Mouse (Mus musculus): ENCODE data around the gene Ptgs2. TPM values are rescaled to one million over a fixed set of nuclear protein-coding genes. Genes with fewer than 3 reads are reported as not detected.

Ptgs2 gene
- total RNA-seq (2014; fragmentation: Nextera tagmentation) (not detected in 2 replicates), total RNA-seq (2017) (0.06 TPM in 1 of 2 replicates, not detected in the other), polyA plus RNA-seq (2012) (not detected in 2 replicates)

GRCm38 (mm10) chr1:150099790-150100333 lies at the start of gene Ptgs2:
Gene Ptgs2 (plus strand): TSS chr1:150100031.
- no peaks in the 10 kb centered on the region for H3K27me3 ChIP-seq (ENCODE audit: insufficient read depth, low read length)
- no peak for TF ChIP-seq CTCF (IDR thresholded peaks at IDR 0.05; ENCODE audit: low read depth, low read length)
- TF ChIP-seq GATA2 (IDR thresholded peaks at IDR 0.05; ENCODE audit: borderline replicate concordance, low read depth, low read length) = no peak
- H3K4me1 ChIP-seq (ENCODE audit: insufficient read depth, low read depth, low read length) = no peaks in the 10 kb centered on the region
- H3K9me3 ChIP-seq (replicated peaks) = peaks cover 18% of the 10 kb centered on the region
- peak within 1 kb of the TSS; percentile 27; the same call in 1 of the 2 replicates for H3K4me3 ChIP-seq (ENCODE audit: low read depth, low read length)
- H3K36me3 ChIP-seq (replicated peaks) = no peaks in the 10 kb centered on the region
- DNase-seq (ENCODE audit: low spot score) (no peak), ATAC-seq (ENCODE audit: extremely low read depth, insufficient number of reproducible peaks, low FRiP score, poor library complexity, severe bottlenecking) (no peak)

DNA sequence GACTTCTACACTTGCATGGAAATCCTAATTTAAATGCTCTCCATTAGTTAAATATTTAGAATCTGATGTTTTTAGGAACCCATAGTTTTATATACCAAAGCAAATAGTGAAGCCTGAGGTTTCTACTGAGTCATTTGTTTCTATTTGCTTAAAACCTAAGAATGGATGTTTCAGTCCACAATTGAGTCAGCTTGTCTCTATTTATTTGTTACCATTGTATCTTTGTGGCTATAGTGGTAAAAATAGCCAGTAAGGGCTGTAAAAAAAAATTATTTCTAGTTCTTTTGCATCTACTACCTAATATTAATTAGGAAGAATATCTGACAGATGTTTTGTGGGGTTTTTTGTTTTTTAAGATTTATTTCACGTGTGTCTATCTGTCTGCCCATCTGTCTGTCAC lies 49.6 kb upstream of the Ptgs2 start:
- ATAC-seq (ENCODE audit: extremely low read depth, insufficient number of reproducible peaks, low FRiP score, poor library complexity, severe bottlenecking) = no peak
- peaks cover 11% of the 10 kb centered on the region for H3K9me3 ChIP-seq (replicated peaks)

DNA sequence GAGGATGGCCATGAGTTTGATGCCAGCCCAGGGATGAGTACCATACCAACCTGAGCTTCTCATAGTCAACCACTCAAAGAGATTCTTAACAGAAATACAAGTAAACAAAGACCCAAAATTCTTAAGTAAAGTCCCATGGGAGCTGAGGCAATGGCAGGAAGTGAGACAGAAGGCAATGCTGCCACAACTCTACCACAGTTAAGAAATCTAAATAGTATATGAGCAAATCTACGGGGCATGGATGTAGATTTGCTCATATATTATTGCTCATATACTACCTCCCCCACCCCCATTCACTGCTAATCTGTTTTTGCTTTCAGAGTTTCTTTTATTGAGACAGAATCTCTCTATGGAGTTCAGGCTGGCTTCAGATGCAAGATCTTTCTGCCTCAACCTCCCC lies 34.1 kb upstream of the Ptgs2 start:
- no peaks in the 10 kb centered on the region for H3K27me3 ChIP-seq (ENCODE audit: insufficient read depth, low read length)

More for the DNA sequence above, 49.6 kb upstream of the Ptgs2 start:
- DNase-seq (ENCODE audit: low spot score) = no peak
- TF ChIP-seq CTCF (IDR thresholded peaks at IDR 0.05; ENCODE audit: low read depth, low read length) (no peak), TAL1 (conservative IDR thresholded peaks at IDR 0.05; ENCODE audit: low read depth, low read length) (no peak), GATA2 (IDR thresholded peaks at IDR 0.05; ENCODE audit: borderline replicate concordance, low read depth, low read length) (no peak), GATA1 (IDR thresholded peaks at IDR 0.05; ENCODE audit: borderline replicate concordance, low read length) (no peak), POLR2AphosphoS5 (IDR thresholded peaks at IDR 0.05; ENCODE audit: insufficient replicate concordance, low read depth, low read length) (no peak)
- Histone ChIP-seq H3K4me1 (ENCODE audit: insufficient read depth, low read depth, low read length) (no peaks in the 10 kb centered on the region), H3K36me3 (replicated peaks) (no peaks in the 10 kb centered on the region), H3K27me3 (ENCODE audit: insufficient read depth, low read length) (no peaks in the 10 kb centered on the region), H3K4me3 (ENCODE audit: low read depth, low read length) (no peak overlapping the region)

DNA sequence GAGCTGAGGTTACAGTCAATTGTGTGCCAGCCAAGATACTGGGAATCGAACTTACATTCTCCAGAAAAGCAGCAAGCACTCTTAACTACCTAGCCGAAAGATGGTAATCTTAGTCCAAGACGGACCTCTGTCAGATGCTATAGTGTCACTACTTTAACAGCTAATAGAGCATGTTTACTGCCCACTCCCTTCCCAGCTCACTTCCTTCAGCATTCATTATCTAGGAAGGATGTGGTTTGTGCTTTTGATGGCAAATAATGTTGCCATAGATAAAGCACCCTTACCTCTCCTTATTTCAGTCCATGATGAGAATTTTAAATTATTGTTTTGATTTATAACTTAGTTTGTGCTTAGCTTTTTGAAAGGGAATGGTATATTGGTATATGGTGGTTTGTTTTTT lies 27.0 kb upstream of the Ptgs2 start:
- H3K27me3 ChIP-seq (ENCODE audit: insufficient read depth, low read length) = no peaks in the 10 kb centered on the region
- peaks cover 13% of the 10 kb centered on the region for H3K9me3 ChIP-seq (replicated peaks)
- H3K4me3 ChIP-seq (ENCODE audit: low read depth, low read length) = no peak overlapping the region
- ATAC-seq (ENCODE audit: extremely low read depth, insufficient number of reproducible peaks, low FRiP score, poor library complexity, severe bottlenecking) (no peak), DNase-seq (ENCODE audit: low spot score) (no peak)
- TF ChIP-seq GATA1 (IDR thresholded peaks at IDR 0.05; ENCODE audit: borderline replicate concordance, low read length) (no peak), GATA2 (IDR thresholded peaks at IDR 0.05; ENCODE audit: borderline replicate concordance, low read depth, low read length) (no peak), TAL1 (conservative IDR thresholded peaks at IDR 0.05; ENCODE audit: low read depth, low read length) (no peak), CTCF (IDR thresholded peaks at IDR 0.05; ENCODE audit: low read depth, low read length) (no peak), POLR2AphosphoS5 (IDR thresholded peaks at IDR 0.05; ENCODE audit: insufficient replicate concordance, low read depth, low read length) (no peak)
- H3K36me3 ChIP-seq (replicated peaks) = no peaks in the 10 kb centered on the region
- H3K4me1 ChIP-seq (ENCODE audit: insufficient read depth, low read depth, low read length) = no peaks in the 10 kb centered on the region

More for the DNA sequence above, 34.1 kb upstream of the Ptgs2 start:
- ATAC-seq (ENCODE audit: extremely low read depth, insufficient number of reproducible peaks, low FRiP score, poor library complexity, severe bottlenecking) (no peak), DNase-seq (ENCODE audit: low spot score) (no peak)
- no peak for TF ChIP-seq GATA2 (IDR thresholded peaks at IDR 0.05; ENCODE audit: borderline replicate concordance, low read depth, low read length)
- no peak for TF ChIP-seq POLR2AphosphoS5 (IDR thresholded peaks at IDR 0.05; ENCODE audit: insufficient replicate concordance, low read depth, low read length)
- no peak for TF ChIP-seq CTCF (IDR thresholded peaks at IDR 0.05; ENCODE audit: low read depth, low read length)
- TF ChIP-seq TAL1 (conservative IDR thresholded peaks at IDR 0.05; ENCODE audit: low read depth, low read length) = no peak
- no peak for TF ChIP-seq GATA1 (IDR thresholded peaks at IDR 0.05; ENCODE audit: borderline replicate concordance, low read length)
- no peak overlapping the region for H3K4me3 ChIP-seq (ENCODE audit: low read depth, low read length)
- no peaks in the 10 kb centered on the region for H3K4me1 ChIP-seq (ENCODE audit: insufficient read depth, low read depth, low read length)
- no peaks in the 10 kb centered on the region for H3K36me3 ChIP-seq (replicated peaks)
- peaks cover 22% of the 10 kb centered on the region for H3K9me3 ChIP-seq (replicated peaks)

GRCm38 (mm10) chr1:150074609-150075008 lies 25.2 kb upstream of the Ptgs2 start:
- H3K27me3 ChIP-seq (ENCODE audit: insufficient read depth, low read length) = no peaks in the 10 kb centered on the region
- H3K36me3 ChIP-seq (replicated peaks) = no peaks in the 10 kb centered on the region
- no peak overlapping the region for H3K4me3 ChIP-seq (ENCODE audit: low read depth, low read length)
- no peak for TF ChIP-seq POLR2AphosphoS5 (IDR thresholded peaks at IDR 0.05; ENCODE audit: insufficient replicate concordance, low read depth, low read length)
- TF ChIP-seq CTCF (IDR thresholded peaks at IDR 0.05; ENCODE audit: low read depth, low read length) = no peak
- TF ChIP-seq GATA2 (IDR thresholded peaks at IDR 0.05; ENCODE audit: borderline replicate concordance, low read depth, low read length) = no peak
- no peak for TF ChIP-seq GATA1 (IDR thresholded peaks at IDR 0.05; ENCODE audit: borderline replicate concordance, low read length)
- no peak for TF ChIP-seq TAL1 (conservative IDR thresholded peaks at IDR 0.05; ENCODE audit: low read depth, low read length)
- ATAC-seq (ENCODE audit: extremely low read depth, insufficient number of reproducible peaks, low FRiP score, poor library complexity, severe bottlenecking) = no peak
- DNase-seq (ENCODE audit: low spot score) = no peak
- no peaks in the 10 kb centered on the region for H3K4me1 ChIP-seq (ENCODE audit: insufficient read depth, low read depth, low read length)
- peaks cover 11% of the 10 kb centered on the region for H3K9me3 ChIP-seq (replicated peaks)

DNA sequence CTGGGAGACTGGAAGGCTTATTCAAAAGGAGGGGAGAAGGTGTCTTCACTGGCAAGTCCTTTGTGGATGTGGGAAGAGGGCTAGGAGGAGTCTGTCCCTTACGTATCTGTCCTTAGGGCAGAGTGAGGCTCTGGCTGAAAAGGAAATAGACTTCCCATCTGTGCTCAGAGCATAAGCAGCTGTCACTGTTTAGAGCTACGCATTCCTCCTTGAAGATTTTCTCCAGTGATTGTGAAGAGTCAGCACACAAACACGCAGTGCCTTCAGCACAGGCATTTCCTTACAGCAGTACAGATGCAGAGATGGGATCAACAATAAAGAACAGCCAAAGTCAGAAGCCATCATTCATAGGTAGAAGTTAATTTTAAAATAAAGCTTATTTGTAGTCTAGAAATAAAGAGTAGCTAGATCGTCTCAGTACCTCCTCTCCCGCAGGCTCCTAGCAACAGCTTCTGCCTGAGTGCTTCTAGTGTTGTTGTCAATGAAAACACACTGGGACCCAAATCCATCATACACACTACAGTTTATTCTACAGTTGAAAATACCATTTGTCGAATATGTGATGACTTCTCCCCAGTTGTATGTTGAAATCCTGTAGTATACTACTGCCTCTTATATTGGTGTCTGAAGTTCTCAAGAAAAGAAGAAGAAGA lies 10.7 kb upstream of the Ptgs2 start:
- no peak for DNase-seq (ENCODE audit: low spot score)
- Histone ChIP-seq H3K27me3 (ENCODE audit: insufficient read depth, low read length) (no peaks in the 10 kb centered on the region), H3K4me1 (ENCODE audit: insufficient read depth, low read depth, low read length) (no peaks in the 10 kb centered on the region), H3K9me3 (replicated peaks) (peaks cover 23% of the 10 kb centered on the region), H3K36me3 (replicated peaks) (no peaks in the 10 kb centered on the region), H3K4me3 (ENCODE audit: low read depth, low read length) (no peak overlapping the region)
- TF ChIP-seq GATA2 (IDR thresholded peaks at IDR 0.05; ENCODE audit: borderline replicate concordance, low read depth, low read length) = no peak
- TF ChIP-seq POLR2AphosphoS5 (IDR thresholded peaks at IDR 0.05; ENCODE audit: insufficient replicate concordance, low read depth, low read length) = no peak
- TF ChIP-seq GATA1 (IDR thresholded peaks at IDR 0.05; ENCODE audit: borderline replicate concordance, low read length) = no peak
- TF ChIP-seq CTCF (IDR thresholded peaks at IDR 0.05; ENCODE audit: low read depth, low read length) = no peak
- no peak for TF ChIP-seq TAL1 (conservative IDR thresholded peaks at IDR 0.05; ENCODE audit: low read depth, low read length)
- ATAC-seq (ENCODE audit: extremely low read depth, insufficient number of reproducible peaks, low FRiP score, poor library complexity, severe bottlenecking) = no peak

All from G1E (cell line).